In genomic region chr11:88159389-88159788, GRCm38 (mm10) we compare ENCODE assay signal across 10 mouse cellular contexts. TPM values are rescaled to one million over a fixed set of nuclear protein-coding genes. Genes with fewer than 3 reads are reported as not detected.
DNase-seq lines count a peak whose midpoint lies in the region; ATAC-seq and TF ChIP-seq lines count a peak whose summit lies in the region.
"Had no signal": no experiment of that assay in that cellular context is flagged by ENCODE, and none has a peak within 500 bp of the region (broad histone marks: within the 10 kb centered on the region; RNA-seq: fewer than 3 reads in every experiment).

No protein-coding gene starts in this region.

- H3K27me3 ChIP-seq in hindbrain, embryonic 15.5 days, result no peaks in the 10 kb centered on the region
- H3K27me3 ChIP-seq in neural tube, embryonic 15.5 days (replicated peaks), result no peaks in the 10 kb centered on the region

- no peak for TF ChIP-seq CTCF in layer of hippocampus, adult 2 months (conservative IDR thresholded peaks at IDR 0.05)

- no peak overlapping the region for H3K4me2 ChIP-seq in hindbrain, embryonic 15.5 days
- H3K4me2 ChIP-seq in neural tube, embryonic 15.5 days, result no peak overlapping the region

- no peak for ATAC-seq in hindbrain, embryonic 15.5 days (ENCODE audit: low FRiP score, low read depth)
- ATAC-seq in neural tube, embryonic 15.5 days (ENCODE audit: low FRiP score), result no peak

- no peak overlapping the region for H3K4me3 ChIP-seq in layer of hippocampus, adult 2 months
- H3K4me3 ChIP-seq in hindbrain, embryonic 15.5 days, result no peak overlapping the region
- no peak overlapping the region for H3K4me3 ChIP-seq in neural tube, embryonic 15.5 days (replicated peaks)

- WGBS in hindbrain, embryonic 15.5 days, result 60% methylated on average over 11 of the region's 11 CpGs
- WGBS in neural tube, embryonic 15.5 days, result 57% methylated on average over 11 of the region's 11 CpGs

- no peaks in the 10 kb centered on the region for H3K36me3 ChIP-seq in hindbrain, embryonic 15.5 days
- H3K36me3 ChIP-seq in neural tube, embryonic 15.5 days, result no peaks in the 10 kb centered on the region
- H3K36me3 ChIP-seq: G1E had no signal

- H3K4me1 ChIP-seq in hindbrain, embryonic 15.5 days (replicated peaks), result peaks cover 63% of the 10 kb centered on the region
- peaks cover 67% of the 10 kb centered on the region for H3K4me1 ChIP-seq in neural tube, embryonic 15.5 days

- H3K9me3 ChIP-seq in hindbrain, embryonic 15.5 days, result no peaks in the 10 kb centered on the region
- no peaks in the 10 kb centered on the region for H3K9me3 ChIP-seq in neural tube, embryonic 15.5 days (replicated peaks)
- H3K9me3 ChIP-seq: G1E had no signal

- H3K27ac ChIP-seq in layer of hippocampus, adult 2 months, result peak overlapping the region; percentile 91
- peak overlapping the region; percentile 52 for H3K27ac ChIP-seq in hindbrain, embryonic 15.5 days (replicated peaks)
- H3K27ac ChIP-seq in neural tube, embryonic 15.5 days (replicated peaks), result peak overlapping the region; percentile 75

- DNase-seq in layer of hippocampus, adult 2 months (ENCODE audit: low spot score in 2 of 2), result peak in 1 of 2 experiments; percentile 34
- DNase-seq in layer of hippocampus, adult 8-10 months (ENCODE audit: low spot score in 2 of 2), result no peak
- peak; percentile 43 for DNase-seq in gastrocnemius, postnatal 10 days
- DNase-seq in thymus, postnatal 25 days, result no peak
- no peak for DNase-seq in left cerebral cortex, postnatal 25 days (ENCODE audit: low spot score in 2 of 2)
- no peak for DNase-seq in frontal cortex, adult 2 months (ENCODE audit: extremely low spot score in 1 of 2, low spot score in 1 of 2)
- DNase-seq: thymus, adult 18-20 months had no signal

- intact Hi-C loops in left cerebral cortex, postnatal 25 days (cut with DNase I), result no loop called here

- H3K9ac ChIP-seq in hindbrain, embryonic 15.5 days, result no peak overlapping the region
- H3K9ac ChIP-seq in neural tube, embryonic 15.5 days (replicated peaks), result no peak overlapping the region

RNA-seq across cellular contexts. Expression of gene Mrps23, which starts 44.8 kb away (rescaled TPM):
- total RNA-seq in layer of hippocampus, adult 2 months (2021), result 10 to 100 TPM; 64.9 to 65.6 TPM
- total RNA-seq in layer of hippocampus, adult 8-10 months (2022), result 10 to 100 TPM; 63.2 to 64.8 (median 63.7) TPM
- total RNA-seq in gastrocnemius, postnatal 10 days (2021), result 100 to 1,000 TPM; 121 to 133 TPM
- polyA plus RNA-seq in hindbrain, embryonic 15.5 days (2015; fragmentation: Nextera tagmentation; extraction: Ambion mirVana), result 60.3 and 61.7 TPM in 2 replicates
- polyA plus RNA-seq in neural tube, embryonic 15.5 days (2015; fragmentation: Nextera tagmentation; extraction: Ambion mirVana), result 64.9 and 66.2 TPM in 2 replicates
- total RNA-seq in left cerebral cortex, postnatal 25 days (2021), result 10 to 100 TPM; 73.6 to 74.5 TPM
- 71.1 and 76.6 TPM in 2 replicates for polyA plus RNA-seq in frontal cortex, adult 2 months (2012; rRNA removed)
